Mouse (Mus musculus): ENCODE measurements around the gene Slfn5. TPM values are rescaled to one million over a fixed set of nuclear protein-coding genes. Genes with fewer than 3 reads are reported as not detected.
"Not testable (repeated sequence)": the region's sequence is repeated elsewhere in the genome, so short reads cannot be mapped to it uniquely, and the experiment has no call there.

Gene Slfn5
- polyA plus RNA-seq, 1 experiment from 2014 or later: 3.9 TPM

DNA sequence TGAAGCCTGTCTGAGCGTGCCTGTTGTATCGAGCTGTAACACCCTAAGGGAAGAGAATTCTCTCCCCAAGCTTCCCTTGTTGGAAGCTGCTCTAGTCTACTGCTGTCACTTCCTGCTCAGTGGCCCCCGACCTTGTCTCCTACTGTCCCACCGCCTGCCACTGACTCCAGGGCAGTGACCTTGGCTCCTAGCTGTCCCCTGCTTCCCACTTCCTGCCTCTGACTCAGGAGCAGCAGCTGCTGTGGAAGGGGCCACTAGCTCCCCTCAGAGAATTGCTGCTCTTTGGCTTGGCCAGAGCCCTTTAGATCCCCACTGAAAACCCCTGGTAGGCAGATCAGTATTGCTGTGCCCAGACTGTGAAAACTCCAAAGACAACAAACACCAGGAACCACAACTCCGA, 22.8 kb downstream of the Slfn5 start:
- Histone ChIP-seq H3K4me2 (ENCODE audit: low read depth, low read length) (no peak overlapping the region), H3K4me3 (ENCODE audit: low read depth, low read length) (no peak overlapping the region), H3K9ac (ENCODE audit: low read depth, low read length) (no peak overlapping the region), H3K4me1 (ENCODE audit: control insufficient read depth, insufficient read depth, low read length) (0 out of 2 replicates have a peak, but pooled peaks cover 6% of the 10 kb centered on the region), H3K27ac (replicated peaks; ENCODE audit: low read depth, low read length) (no peak overlapping the region), H3K36me3 (ENCODE audit: control insufficient read depth, insufficient read depth, low read length) (no peaks in the 10 kb centered on the region), H3K9me3 (ENCODE audit: control insufficient read depth, low read length) (no peaks in the 10 kb centered on the region), H3K27me3 (replicated peaks; ENCODE audit: control insufficient read depth, insufficient read depth, low read length) (no peaks in the 10 kb centered on the region)
- 15% methylated on average over 5 of the region's 5 CpGs for WGBS
- ATAC-seq (ENCODE audit: low read depth) (no peak), DNase-seq (ENCODE audit: low spot score) (no peak)

DNA sequence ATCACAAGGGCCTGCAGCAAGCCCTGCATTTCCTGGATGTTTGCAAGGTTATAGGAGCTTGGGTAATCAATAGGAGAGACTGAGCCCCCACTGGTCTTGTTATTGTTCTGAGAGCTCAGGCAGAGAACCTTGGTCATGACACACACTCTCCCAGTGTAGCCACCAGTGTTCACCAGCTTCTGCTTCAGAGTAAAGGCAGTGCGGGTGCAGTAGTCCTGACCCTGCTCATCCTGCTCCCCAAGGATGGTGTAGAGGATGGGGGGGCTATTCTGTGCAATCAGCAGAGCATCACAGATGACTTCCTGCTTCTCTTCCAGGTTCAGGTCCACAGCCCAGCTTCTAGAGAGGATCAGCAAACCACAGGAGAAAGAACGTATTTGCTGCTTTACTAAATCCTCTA, 31.3 kb downstream of the Slfn5 start:
- not testable (repeated sequence) for H3K4me2 ChIP-seq (ENCODE audit: low read depth, low read length); H3K4me3 ChIP-seq (ENCODE audit: low read depth, low read length); H3K9ac ChIP-seq (ENCODE audit: low read depth, low read length); H3K9me3 ChIP-seq (ENCODE audit: control insufficient read depth, low read length); DNase-seq (ENCODE audit: low spot score); ATAC-seq (ENCODE audit: low read depth); H3K27ac ChIP-seq (replicated peaks; ENCODE audit: low read depth, low read length); H3K27me3 ChIP-seq (replicated peaks; ENCODE audit: control insufficient read depth, insufficient read depth, low read length); H3K4me1 ChIP-seq (ENCODE audit: control insufficient read depth, insufficient read depth, low read length)
- 85% methylated on average over 2 of the region's 2 CpGs for WGBS
- peaks cover 41% of the 10 kb centered on the region for H3K36me3 ChIP-seq (ENCODE audit: control insufficient read depth, insufficient read depth, low read length)

DNA sequence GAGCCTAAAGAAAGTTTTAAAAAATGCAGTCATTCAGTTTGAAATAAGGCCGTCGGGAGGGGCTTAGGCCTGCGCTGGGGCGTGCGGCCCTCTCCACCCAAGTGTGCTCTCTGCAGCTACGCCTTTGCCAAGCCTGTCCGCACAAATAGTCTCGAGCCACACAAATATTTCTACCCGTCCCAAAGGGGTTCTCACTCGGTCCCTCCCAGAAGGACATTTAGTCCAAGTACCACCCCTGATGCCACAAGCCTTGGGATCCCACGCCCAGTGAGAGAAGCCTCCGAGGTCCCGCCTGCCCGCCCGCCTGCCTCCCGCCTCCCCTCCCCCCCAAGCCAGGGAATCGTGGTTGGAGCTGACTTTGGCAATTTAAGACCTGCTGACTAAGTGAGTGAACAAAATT, 32.0 kb downstream of the Slfn5 start:
- Histone ChIP-seq H3K9ac (ENCODE audit: low read depth, low read length) (no peak overlapping the region), H3K4me3 (ENCODE audit: low read depth, low read length) (no peak overlapping the region), H3K27ac (replicated peaks; ENCODE audit: low read depth, low read length) (no peak overlapping the region), H3K27me3 (replicated peaks; ENCODE audit: control insufficient read depth, insufficient read depth, low read length) (no peaks in the 10 kb centered on the region), H3K9me3 (ENCODE audit: control insufficient read depth, low read length) (no peaks in the 10 kb centered on the region), H3K4me1 (ENCODE audit: control insufficient read depth, insufficient read depth, low read length) (no peaks in the 10 kb centered on the region), H3K36me3 (ENCODE audit: control insufficient read depth, insufficient read depth, low read length) (peaks cover 47% of the 10 kb centered on the region), H3K4me2 (ENCODE audit: low read depth, low read length) (no peak overlapping the region)
- DNase-seq (ENCODE audit: low spot score) (no peak), ATAC-seq (ENCODE audit: low read depth) (no peak)
- 83% methylated on average over 17 of the region's 17 CpGs for WGBS

DNA sequence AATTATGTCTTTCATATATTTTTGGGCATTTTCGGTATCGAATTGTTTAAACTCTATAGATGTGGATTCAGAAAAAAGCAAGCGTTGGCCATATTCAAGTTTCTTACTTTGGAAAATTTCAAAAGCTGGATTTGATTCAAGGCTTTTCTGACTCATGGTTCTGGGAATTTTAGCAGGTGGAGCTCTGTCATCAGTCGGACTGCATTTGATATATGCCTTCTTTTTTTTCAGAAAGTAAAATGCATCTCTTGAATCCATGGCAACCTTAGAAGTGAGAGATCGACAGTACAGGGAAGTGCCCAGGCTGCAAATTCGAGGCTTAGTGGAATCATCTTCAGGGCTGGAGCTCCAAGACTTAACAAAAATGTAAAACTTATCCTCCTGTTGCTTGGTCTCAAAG, 36.5 kb downstream of the Slfn5 start:
- no peak for DNase-seq (ENCODE audit: low spot score)
- H3K9ac ChIP-seq (ENCODE audit: low read depth, low read length): no peak overlapping the region
- 87% methylated on average over 6 of the region's 6 CpGs for WGBS
- peaks cover 9% of the 10 kb centered on the region; the same call in 1 of the 2 replicates for H3K4me1 ChIP-seq (ENCODE audit: control insufficient read depth, insufficient read depth, low read length)
- H3K27ac ChIP-seq (replicated peaks; ENCODE audit: low read depth, low read length): no peak overlapping the region
- no peaks in the 10 kb centered on the region for H3K9me3 ChIP-seq (ENCODE audit: control insufficient read depth, low read length)
- no peak for ATAC-seq (ENCODE audit: low read depth)
- H3K4me3 ChIP-seq (ENCODE audit: low read depth, low read length): no peak overlapping the region
- peaks cover 31% of the 10 kb centered on the region for H3K36me3 ChIP-seq (ENCODE audit: control insufficient read depth, insufficient read depth, low read length)
- no peaks in the 10 kb centered on the region for H3K27me3 ChIP-seq (replicated peaks; ENCODE audit: control insufficient read depth, insufficient read depth, low read length)
- no peak overlapping the region for H3K4me2 ChIP-seq (ENCODE audit: low read depth, low read length)

DNA sequence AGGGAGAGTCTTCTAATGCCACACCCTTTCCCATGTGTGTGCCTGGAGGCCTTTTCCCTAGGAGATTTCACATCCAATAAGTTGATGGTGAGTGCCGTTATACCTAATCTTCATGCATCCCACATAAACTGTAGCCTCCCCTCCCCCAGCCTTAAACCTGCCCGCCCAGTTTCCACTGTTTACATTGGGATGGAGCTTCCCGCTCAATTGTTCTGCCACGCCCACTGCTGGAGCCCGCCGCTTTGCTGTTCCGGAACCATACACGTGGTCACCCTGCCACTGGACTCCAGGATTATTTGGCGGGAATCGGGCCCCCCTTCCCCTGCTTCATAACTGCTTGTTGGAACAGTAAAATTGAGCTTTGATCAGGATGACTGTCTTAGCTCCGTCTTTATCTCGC, 38.2 kb downstream of the Slfn5 start:
- Histone ChIP-seq H3K27ac (replicated peaks; ENCODE audit: low read depth, low read length) (no peak overlapping the region), H3K27me3 (replicated peaks; ENCODE audit: control insufficient read depth, insufficient read depth, low read length) (no peaks in the 10 kb centered on the region), H3K4me1 (ENCODE audit: control insufficient read depth, insufficient read depth, low read length) (peaks cover 9% of the 10 kb centered on the region; the same call in 1 of the 2 replicates), H3K4me2 (ENCODE audit: low read depth, low read length) (peak overlapping the region; percentile 76), H3K4me3 (ENCODE audit: low read depth, low read length) (peak overlapping the region; percentile 50; the same call in 1 of the 2 replicates), H3K9ac (ENCODE audit: low read depth, low read length) (no peak overlapping the region), H3K36me3 (ENCODE audit: control insufficient read depth, insufficient read depth, low read length) (peaks cover 26% of the 10 kb centered on the region), H3K9me3 (ENCODE audit: control insufficient read depth, low read length) (no peaks in the 10 kb centered on the region)
- DNase-seq (ENCODE audit: low spot score): peak; percentile 60
- 33% methylated on average over 12 of the region's 12 CpGs for WGBS
- ATAC-seq (ENCODE audit: low read depth): no peak

DNA sequence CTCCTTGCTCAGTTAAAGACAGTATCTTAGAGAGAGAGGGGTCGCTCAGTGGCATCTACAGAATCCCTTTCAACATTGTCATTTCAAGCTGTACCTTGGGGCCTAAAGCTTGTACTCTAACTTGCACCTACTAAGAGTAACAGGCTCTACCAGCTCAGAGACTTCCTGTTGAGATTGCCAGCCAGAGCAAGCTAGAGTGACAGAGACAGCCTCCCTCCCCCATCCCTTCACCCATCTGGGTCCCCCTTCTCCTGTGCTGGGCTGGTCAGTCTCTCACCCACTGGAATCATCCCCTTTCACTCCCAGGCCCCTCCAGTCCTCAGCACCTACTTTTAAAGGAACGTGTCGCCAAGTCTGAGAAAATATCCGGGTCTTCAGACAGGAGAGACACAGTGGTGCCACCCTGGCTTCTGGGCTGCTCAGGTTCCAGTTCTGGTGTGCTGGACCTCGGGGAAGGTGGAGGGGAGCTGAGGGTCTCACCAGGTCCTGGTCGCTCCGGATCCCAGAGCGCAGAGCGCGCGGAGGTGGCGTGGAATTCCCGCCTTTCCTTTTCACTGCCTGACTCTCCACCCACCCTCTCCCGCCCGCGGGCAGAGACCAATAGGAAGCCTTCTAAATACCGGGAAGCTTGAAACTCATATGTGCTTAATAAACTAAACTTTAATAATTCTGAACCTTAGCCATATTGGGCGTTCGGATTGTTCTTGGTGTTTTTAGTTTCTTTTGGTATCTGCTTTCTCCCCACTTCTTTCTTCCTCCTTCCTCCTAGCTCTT, 39.6 kb downstream of the Slfn5 start:
- WGBS: 16% methylated on average over 19 of the region's 19 CpGs
- peaks cover 12% of the 10 kb centered on the region for H3K36me3 ChIP-seq (ENCODE audit: control insufficient read depth, insufficient read depth, low read length)
- peak overlapping the region; percentile 58; the same call in 1 of the 2 replicates for H3K27ac ChIP-seq (replicated peaks; ENCODE audit: low read depth, low read length)
- not testable (repeated sequence) for H3K4me1 ChIP-seq (ENCODE audit: control insufficient read depth, insufficient read depth, low read length); H3K27me3 ChIP-seq (replicated peaks; ENCODE audit: control insufficient read depth, insufficient read depth, low read length); H3K9me3 ChIP-seq (ENCODE audit: control insufficient read depth, low read length)
- peak overlapping the region; percentile 70 for H3K9ac ChIP-seq (ENCODE audit: low read depth, low read length)
- H3K4me3 ChIP-seq (ENCODE audit: low read depth, low read length): peak overlapping the region; percentile 50
- peak overlapping the region; percentile 76 for H3K4me2 ChIP-seq (ENCODE audit: low read depth, low read length)
- DNase-seq (ENCODE audit: low spot score) (peak; percentile 84), ATAC-seq (ENCODE audit: low read depth) (peak; percentile 81; the same call in 1 of the 2 replicates)

DNA sequence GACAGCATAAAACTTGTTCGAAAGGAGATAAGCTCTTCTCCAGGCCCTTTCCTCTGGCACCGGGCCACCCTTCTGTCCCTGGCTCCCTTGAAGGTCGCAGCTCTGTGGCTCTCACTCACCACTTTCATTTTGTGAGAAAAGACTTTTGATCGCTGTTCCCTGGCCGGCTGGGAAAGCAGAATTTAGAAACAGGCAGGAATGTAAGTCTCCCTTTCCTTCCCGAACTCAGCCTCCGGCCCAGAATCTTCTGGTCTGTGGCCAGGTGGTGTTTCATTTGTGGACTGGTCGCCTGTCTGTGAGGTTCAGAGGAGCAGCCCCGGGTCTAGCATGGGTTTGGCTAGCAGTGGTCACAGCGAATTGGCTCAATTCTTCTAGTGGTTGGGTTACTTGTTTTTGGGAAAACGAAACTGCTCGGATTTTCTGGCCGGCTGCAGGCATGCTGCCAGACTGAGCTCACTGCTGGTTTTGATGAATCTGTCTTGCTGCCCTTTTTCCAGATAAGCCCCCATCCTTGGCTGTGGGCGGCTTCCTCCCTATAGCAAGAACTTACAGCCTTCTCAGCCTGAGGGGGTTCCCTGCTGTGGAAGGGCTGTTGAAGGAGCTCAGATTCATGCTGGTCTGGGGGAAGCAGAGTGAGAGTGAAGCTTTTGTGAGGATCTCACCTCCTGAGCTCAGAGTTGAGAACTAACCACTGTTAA, 40.5 kb downstream of the Slfn5 start, which contains the start of gene Slfn9:
Gene Slfn9 (minus strand): TSS at position 362 of the 698 bp plus-strand sequence.
- WGBS: 4% methylated on average over 14 of the region's 14 CpGs
- Histone ChIP-seq H3K4me2 (ENCODE audit: low read depth, low read length) (peak within 1 kb of the TSS; percentile 76), H3K27me3 (replicated peaks; ENCODE audit: control insufficient read depth, insufficient read depth, low read length) (no peaks in the 10 kb centered on the region), H3K36me3 (ENCODE audit: control insufficient read depth, insufficient read depth, low read length) (peaks cover 10% of the 10 kb centered on the region), H3K9me3 (ENCODE audit: control insufficient read depth, low read length) (no peaks in the 10 kb centered on the region), H3K9ac (ENCODE audit: low read depth, low read length) (peak within 1 kb of the TSS; percentile 70), H3K4me3 (ENCODE audit: low read depth, low read length) (peak within 1 kb of the TSS; percentile 50), H3K4me1 (ENCODE audit: control insufficient read depth, insufficient read depth, low read length) (peaks cover 9% of the 10 kb centered on the region; the same call in 1 of the 2 replicates), H3K27ac (replicated peaks; ENCODE audit: low read depth, low read length) (peak within 1 kb of the TSS; percentile 58)
- peak; percentile 30 for ATAC-seq (ENCODE audit: low read depth)
- DNase-seq (ENCODE audit: low spot score): peak; percentile 72

DNA sequence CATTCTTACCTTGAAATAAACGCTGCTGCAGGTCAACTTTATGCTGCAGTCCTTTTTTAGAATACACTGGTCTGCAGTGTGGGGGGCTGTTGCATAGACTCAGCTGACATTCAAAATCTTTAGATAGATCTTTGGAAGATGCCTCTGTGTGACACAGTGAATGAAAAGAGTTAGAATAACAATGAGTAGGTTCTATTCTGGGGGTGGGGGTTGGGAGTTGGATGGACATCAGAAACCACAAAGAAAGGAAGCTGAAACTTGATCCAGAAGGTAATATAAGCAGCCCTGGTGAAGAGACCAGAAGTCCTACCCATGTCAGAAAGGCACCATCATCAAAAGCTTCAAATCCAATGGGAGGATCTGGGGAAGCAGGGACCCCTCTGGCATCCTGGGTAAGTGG, 62.2 kb downstream of the Slfn5 start:
- Histone ChIP-seq H3K4me1 (ENCODE audit: control insufficient read depth, insufficient read depth, low read length) (no peaks in the 10 kb centered on the region), H3K9me3 (ENCODE audit: control insufficient read depth, low read length) (no peaks in the 10 kb centered on the region), H3K4me3 (ENCODE audit: low read depth, low read length) (no peak overlapping the region), H3K4me2 (ENCODE audit: low read depth, low read length) (no peak overlapping the region), H3K9ac (ENCODE audit: low read depth, low read length) (no peak overlapping the region), H3K27me3 (replicated peaks; ENCODE audit: control insufficient read depth, insufficient read depth, low read length) (no peaks in the 10 kb centered on the region), H3K36me3 (ENCODE audit: control insufficient read depth, insufficient read depth, low read length) (no peaks in the 10 kb centered on the region), H3K27ac (replicated peaks; ENCODE audit: low read depth, low read length) (no peak overlapping the region)
- ATAC-seq (ENCODE audit: low read depth): no peak
- DNase-seq (ENCODE audit: low spot score): no peak
- 73% methylated on average over 1 of the region's 1 CpGs for WGBS
